In the genomic region with DNA sequence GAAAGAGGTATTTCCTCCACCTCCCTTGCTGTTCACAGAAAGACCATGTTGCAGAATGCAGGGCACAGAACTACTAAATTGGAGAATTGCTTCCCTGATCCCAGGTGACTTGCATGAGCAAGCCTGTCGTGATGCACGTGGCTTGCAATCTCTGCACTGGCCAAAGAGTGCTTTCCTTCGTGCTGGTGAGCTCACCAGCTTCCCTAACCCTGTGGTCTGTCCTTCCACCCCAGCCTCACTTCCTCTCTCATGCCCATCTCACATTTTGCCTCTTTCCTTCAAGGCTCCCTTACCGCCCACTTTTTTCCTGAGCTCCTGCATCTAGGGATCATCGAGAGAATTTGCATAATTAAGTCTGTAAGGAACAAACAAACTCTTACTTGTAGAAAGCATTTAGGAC, we compare ENCODE assay signal across 14 mouse cellular contexts.
"Had no signal": no experiment of that assay in that cellular context is flagged by ENCODE, and none has a peak within 500 bp of the region (broad histone marks: within the 10 kb centered on the region; RNA-seq: fewer than 3 reads in every experiment).

No protein-coding gene starts in this region.

- H3K4me3 ChIP-seq: left cerebral cortex, adult 2 months; limb, embryonic 10.5 days; liver, embryonic 15.5 days; midbrain, embryonic 15.5 days had no signal

- H3K36me3 ChIP-seq: limb, embryonic 10.5 days; liver, embryonic 15.5 days; midbrain, embryonic 15.5 days had no signal

- H3K4me1 ChIP-seq: liver, embryonic 15.5 days; midbrain, embryonic 15.5 days had no signal

- ATAC-seq: inflammation-experienced regulatory T-cells, adult 6 months; intestine, postnatal 0 days; midbrain, embryonic 15.5 days had no signal

- DNase-seq: kidney, adult 8-10 months; kidney, postnatal 25 days; lung, adult 2 months; lung, postnatal 10 days; right cerebral cortex, adult 18-20 months; right cerebral cortex, postnatal 25 days; thymus, adult 18-20 months; thymus, postnatal 25 days had no signal

- H3K27ac ChIP-seq: left cerebral cortex, adult 2 months; limb, embryonic 10.5 days; liver, embryonic 15.5 days; midbrain, embryonic 15.5 days had no signal
